ENCODE assay signal across 9 mouse cellular contexts in the genomic region with DNA sequence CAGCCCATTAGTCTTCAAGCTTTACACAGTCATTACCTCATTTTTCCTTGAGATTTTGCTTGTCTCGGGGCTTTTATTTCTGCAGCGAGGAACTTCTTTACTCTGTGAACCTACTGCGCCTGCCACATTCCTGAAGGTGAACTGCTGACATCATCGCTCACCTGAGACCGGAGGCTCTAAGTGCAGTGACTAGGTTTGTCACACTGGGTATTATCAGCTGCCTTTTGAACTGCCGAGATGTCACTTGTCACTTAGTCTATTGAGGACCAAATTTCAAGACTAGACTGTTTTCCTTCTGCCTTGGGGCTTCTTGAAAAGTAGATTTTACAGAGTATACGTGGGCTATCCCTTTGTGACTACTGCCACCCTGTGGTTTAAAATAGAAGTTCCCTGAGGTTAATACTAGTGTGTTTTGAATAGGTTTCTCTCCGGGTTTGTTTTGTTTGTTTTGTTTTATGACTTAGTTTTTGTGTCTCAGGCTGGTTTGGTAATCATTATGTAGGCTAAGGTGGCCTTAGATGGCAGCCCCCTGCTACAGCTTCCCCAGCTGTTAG. TPM values are rescaled to one million over a fixed set of nuclear protein-coding genes. Genes with fewer than 3 reads are reported as not detected.
A peak's percentile ranks its signal among the peaks of the same experiment; 100 is the strongest.
DNase-seq lines count a peak whose midpoint lies in the region; ATAC-seq and TF ChIP-seq lines count a peak whose summit lies in the region.
"Had no signal": no experiment of that assay in that cellular context is flagged by ENCODE, and none has a peak within 500 bp of the region (broad histone marks: within the 10 kb centered on the region; RNA-seq: fewer than 3 reads in every experiment).

No protein-coding gene starts in this region.

- intact Hi-C loops in left cerebral cortex, postnatal 14 days (cut with DNase I), result loop anchor here (2.0 to 5.0 kb wide), 2 partner anchors 91 to 239 kb away; no protein-coding TSS in a partner anchor
- intact Hi-C loops in left cerebral cortex, postnatal 36 days (cut with DNase I), result loop anchor here (5.0 kb wide), 4 partner anchors 56 to 156 kb away; a partner anchor contains a TSS

- no peak overlapping the region for H3K4me2 ChIP-seq in limb, embryonic 14.5 days (replicated peaks; ENCODE audit: low read depth, low read length, severe bottlenecking)

- no peak overlapping the region for H3K27ac ChIP-seq in cerebellum, adult 2 months (ENCODE audit: insufficient read depth, low read length)
- H3K27ac ChIP-seq in limb, embryonic 14.5 days (replicated peaks; ENCODE audit: low read depth, low read length), result no peak overlapping the region

- H3K9me3 ChIP-seq in limb, embryonic 14.5 days (ENCODE audit: control insufficient read depth, low read length), result no peaks in the 10 kb centered on the region
- H3K9me3 ChIP-seq: G1E had no signal

- H3K9ac ChIP-seq in limb, embryonic 14.5 days (ENCODE audit: low read depth, low read length, severe bottlenecking), result no peak overlapping the region

- H3K4me3 ChIP-seq in cerebellum, adult 2 months (replicated peaks; ENCODE audit: insufficient read depth, low read depth, low read length), result no peak overlapping the region
- no peak overlapping the region for H3K4me3 ChIP-seq in limb, embryonic 14.5 days (replicated peaks; ENCODE audit: low read length)

- peak in 1 of 2 experiments; percentile 65 for DNase-seq in cerebellum, adult 2 months
- DNase-seq in cerebellum, postnatal 25 days, result no peak
- peak; percentile 76 to 86 for DNase-seq in left cerebral cortex, postnatal 14 days (ENCODE audit: low spot score in 2 of 2)
- DNase-seq in left cerebral cortex, postnatal 36 days (ENCODE audit: low spot score in 2 of 2), result no peak
- DNase-seq in embryo, embryonic 10 days (ENCODE audit: low spot score), result peak; percentile 61
- DNase-seq in limb, embryonic 14.5 days (ENCODE audit: low spot score), result peak; percentile 75
- peak; percentile 48 for DNase-seq in yolk sac, embryonic 10.5 days (ENCODE audit: low spot score)

- peak; percentile 46; the same call in 1 of the 2 replicates for ATAC-seq in limb, embryonic 14.5 days (ENCODE audit: low FRiP score, low read depth)
- ATAC-seq in granulocyte monocyte progenitor cell, adult 5-6 weeks (replicated peaks; ENCODE audit: poor library complexity, severe bottlenecking), result no peak; the same call in 1 of the 2 replicates

- H3K4me1 ChIP-seq in cerebellum, adult 2 months (ENCODE audit: control insufficient read depth, insufficient read depth, low read length), result peaks cover 22% of the 10 kb centered on the region
- peaks cover 23% of the 10 kb centered on the region for H3K4me1 ChIP-seq in limb, embryonic 14.5 days (ENCODE audit: control insufficient read depth, insufficient read depth, low read length)

- peaks cover 13% of the 10 kb centered on the region for H3K36me3 ChIP-seq in limb, embryonic 14.5 days (ENCODE audit: control insufficient read depth, insufficient read depth, low read length)

- peak; percentile 41; the same call in 1 of the 2 replicates for TF ChIP-seq CTCF in cerebellum, adult 2 months (IDR thresholded peaks at IDR 0.05; ENCODE audit: borderline replicate concordance, insufficient read depth, low read depth, low read length)

- TF ChIP-seq POLR2A in cerebellum, adult 2 months (IDR thresholded peaks at IDR 0.05; ENCODE audit: borderline replicate concordance, insufficient read depth, low read length), result no peak
- no peak for TF ChIP-seq POLR2A in limb, embryonic 14.5 days (IDR thresholded peaks at IDR 0.05; ENCODE audit: borderline replicate concordance, extremely low read depth, insufficient read depth, insufficient read length)

- 43% methylated on average over 8 of the region's 8 CpGs for WGBS in cerebellum, adult 2 months
- 38% methylated on average over 8 of the region's 8 CpGs for WGBS in limb, embryonic 14.5 days

- H3K27me3 ChIP-seq in cerebellum, adult 2 months (ENCODE audit: control insufficient read depth, insufficient read depth, low read length), result no peaks in the 10 kb centered on the region
- H3K27me3 ChIP-seq in limb, embryonic 14.5 days (ENCODE audit: control insufficient read depth, insufficient read depth, low read length), result 0 out of 2 replicates have a peak, but pooled peaks cover 18% of the 10 kb centered on the region

RNA-seq across cellular contexts. Expression of a gene that starts 5.1 kb away (rescaled TPM):
- 43.3 and 44.7 TPM in 2 replicates for polyA plus RNA-seq in cerebellum, adult 2 months (2012; rRNA removed)
- 10 to 100 TPM; 30.8 to 31.0 TPM for total RNA-seq in left cerebral cortex, postnatal 14 days (2021)
- total RNA-seq in left cerebral cortex, postnatal 36 days (2021), result 10 to 100 TPM; 27.8 to 33.2 TPM
- 59.3 and 67.5 TPM in 2 replicates for polyA plus RNA-seq in limb, embryonic 14.5 days (2012; rRNA removed)
- polyA plus RNA-seq in limb, embryonic 14.5 days (2014; fragmentation: Nextera tagmentation; extraction: Ambion mirVana), result 69.8 and 76.2 TPM in 2 replicates
- total RNA-seq in granulocyte monocyte progenitor cell, adult 5-6 weeks (2014; fragmentation: Nextera tagmentation), result 23.0 and 45.3 TPM in 2 replicates
- total RNA-seq in granulocyte monocyte progenitor cell, adult 5-6 weeks (2017), result 15.0 and 20.1 TPM in 2 replicates

RNA-seq across cellular contexts. Expression of a gene that starts 8.5 kb away (rescaled TPM):
- polyA plus RNA-seq in cerebellum, adult 2 months (2012; rRNA removed), result 64.9 and 69.7 TPM in 2 replicates
- 10 to 100 TPM; 28.9 to 32.8 TPM for total RNA-seq in left cerebral cortex, postnatal 14 days (2021)
- total RNA-seq in left cerebral cortex, postnatal 36 days (2021), result 10 to 100 TPM; 35.6 to 39.2 TPM
- 247 and 316 TPM in 2 replicates for polyA plus RNA-seq in limb, embryonic 14.5 days (2012; rRNA removed)
- 384 and 431 TPM in 2 replicates for polyA plus RNA-seq in limb, embryonic 14.5 days (2014; fragmentation: Nextera tagmentation; extraction: Ambion mirVana)
- total RNA-seq in granulocyte monocyte progenitor cell, adult 5-6 weeks (2014; fragmentation: Nextera tagmentation), result 66.9 and 71.4 TPM in 2 replicates
- 102 and 103 TPM in 2 replicates for total RNA-seq in granulocyte monocyte progenitor cell, adult 5-6 weeks (2017)

RNA-seq across cellular contexts. Expression of a gene that starts 11.4 kb away (rescaled TPM):
- 101 and 105 TPM in 2 replicates for polyA plus RNA-seq in cerebellum, adult 2 months (2012; rRNA removed)
- 100 to 1,000 TPM in 1 of 2 experiments, 10 to 100 TPM in 1; 98.6 to 102 TPM for total RNA-seq in left cerebral cortex, postnatal 14 days (2021)
- total RNA-seq in left cerebral cortex, postnatal 36 days (2021), result 100 to 1,000 TPM; 106 to 115 TPM
- 34.2 and 43.6 TPM in 2 replicates for polyA plus RNA-seq in limb, embryonic 14.5 days (2012; rRNA removed)
- 5.3 and 5.4 TPM in 2 replicates for polyA plus RNA-seq in limb, embryonic 14.5 days (2014; fragmentation: Nextera tagmentation; extraction: Ambion mirVana)
- not detected in 2 replicates for total RNA-seq in granulocyte monocyte progenitor cell, adult 5-6 weeks (2014; fragmentation: Nextera tagmentation)
- not detected in 2 replicates for total RNA-seq in granulocyte monocyte progenitor cell, adult 5-6 weeks (2017)

RNA-seq across cellular contexts. Expression of a gene that starts 14.7 kb away (rescaled TPM):
- polyA plus RNA-seq in cerebellum, adult 2 months (2012; rRNA removed), result 162 and 167 TPM in 2 replicates
- 100 to 1,000 TPM; 201 to 217 TPM for total RNA-seq in left cerebral cortex, postnatal 14 days (2021)
- total RNA-seq in left cerebral cortex, postnatal 36 days (2021), result 100 to 1,000 TPM; 159 to 187 TPM
- polyA plus RNA-seq in limb, embryonic 14.5 days (2012; rRNA removed), result 64.2 and 70.1 TPM in 2 replicates
- 99.1 and 101 TPM in 2 replicates for polyA plus RNA-seq in limb, embryonic 14.5 days (2014; fragmentation: Nextera tagmentation; extraction: Ambion mirVana)
- 56.6 and 61.4 TPM in 2 replicates for total RNA-seq in granulocyte monocyte progenitor cell, adult 5-6 weeks (2014; fragmentation: Nextera tagmentation)
- total RNA-seq in granulocyte monocyte progenitor cell, adult 5-6 weeks (2017), result 45.6 and 72.8 TPM in 2 replicates

RNA-seq across cellular contexts. Expression of a gene that starts 22.7 kb away (rescaled TPM):
- 0.16 and 0.18 TPM in 2 replicates for polyA plus RNA-seq in cerebellum, adult 2 months (2012; rRNA removed)
- under 1 TPM; 0.38 to 0.48 TPM for total RNA-seq in left cerebral cortex, postnatal 14 days (2021)
- under 1 TPM in 1 of 2 experiments, not detected in 1; 0.36 TPM for total RNA-seq in left cerebral cortex, postnatal 36 days (2021)
- 0.09 and 0.20 TPM in 2 replicates for polyA plus RNA-seq in limb, embryonic 14.5 days (2012; rRNA removed)
- polyA plus RNA-seq in limb, embryonic 14.5 days (2014; fragmentation: Nextera tagmentation; extraction: Ambion mirVana), result 0.29 TPM in 1 of 2 replicates, not detected in the other
- not detected in 2 replicates for total RNA-seq in granulocyte monocyte progenitor cell, adult 5-6 weeks (2014; fragmentation: Nextera tagmentation)
- not detected in 2 replicates for total RNA-seq in granulocyte monocyte progenitor cell, adult 5-6 weeks (2017)
- total RNA-seq: G1E had no signal
- polyA plus RNA-seq: G1E had no signal

Comparison
In these comparisons a context has a peak if more than half of its experiments do, and no peak if none do; other contexts are left out.
1. DNase-seq: peak in left cerebral cortex, postnatal 14 days (2 of 2), embryo, embryonic 10 days (single experiment), limb, embryonic 14.5 days (single experiment) and yolk sac, embryonic 10.5 days (single experiment); none in cerebellum, postnatal 25 days (0 of 2) and left cerebral cortex, postnatal 36 days (0 of 2).
2. RNA of a gene that starts 11.4 kb away (total RNA-seq): 106 to 115 TPM in left cerebral cortex, postnatal 36 days and 98.6 to 102 TPM in left cerebral cortex, postnatal 14 days; not detected in granulocyte monocyte progenitor cell, adult 5-6 weeks; every median in the first group is over 10 times any median in the second.